In the genomic region with DNA sequence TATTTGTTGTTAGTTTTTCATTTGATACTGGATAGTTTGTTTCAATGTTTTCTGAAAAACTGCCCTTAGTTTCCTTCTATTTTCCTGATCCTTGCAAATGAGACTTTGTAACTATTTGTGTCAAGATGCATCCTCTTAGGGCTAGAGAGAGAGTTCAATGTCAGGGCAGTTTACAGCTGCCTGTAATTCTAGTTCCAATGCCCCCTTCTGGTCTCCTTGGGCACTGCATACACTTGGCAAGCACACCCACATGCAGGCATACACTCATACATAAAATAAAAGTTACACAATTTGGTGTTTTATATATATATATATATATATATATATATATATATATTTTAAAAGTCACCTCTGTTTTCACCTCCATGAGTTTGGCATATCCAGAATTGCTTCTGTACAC, we compare ENCODE assay signal across 21 mouse cellular contexts. TPM values are rescaled to one million over a fixed set of nuclear protein-coding genes. Genes with fewer than 3 reads are reported as not detected.
A peak's percentile ranks its signal among the peaks of the same experiment; 100 is the strongest.
DNase-seq lines count a peak whose midpoint lies in the region; ATAC-seq and TF ChIP-seq lines count a peak whose summit lies in the region.
"Had no signal": no experiment of that assay in that cellular context is flagged by ENCODE, and none has a peak within 500 bp of the region (broad histone marks: within the 10 kb centered on the region; RNA-seq: fewer than 3 reads in every experiment).

No protein-coding gene starts in this region.

- H3K4me3 ChIP-seq in heart, postnatal 0 days (ENCODE audit: low read depth, low read length) = no peak overlapping the region
- H3K4me3 ChIP-seq in heart, embryonic 11.5 days (ENCODE audit: low read depth, low read length) = no peak overlapping the region
- H3K4me3 ChIP-seq in liver, postnatal 0 days (ENCODE audit: low read depth, low read length) = no peak overlapping the region
- no peak overlapping the region for H3K4me3 ChIP-seq in liver, embryonic 12.5 days
- no peak overlapping the region for H3K4me3 ChIP-seq in MEL (ENCODE audit: control insufficient read depth in 1 of 2, insufficient read depth in 1 of 2, low read depth in 2 of 2, low read length in 2 of 2)
- H3K4me3 ChIP-seq: embryonic facial prominence, embryonic 12.5 days had no signal

- no peak overlapping the region for H3K4me2 ChIP-seq in heart, postnatal 0 days (ENCODE audit: low read depth, low read length)
- no peak overlapping the region for H3K4me2 ChIP-seq in heart, embryonic 11.5 days
- no peak overlapping the region for H3K4me2 ChIP-seq in liver, postnatal 0 days (ENCODE audit: low read depth, low read length)
- no peak overlapping the region for H3K4me2 ChIP-seq in liver, embryonic 12.5 days
- H3K4me2 ChIP-seq: embryonic facial prominence, embryonic 12.5 days; hindbrain, embryonic 14.5 days had no signal

- no peak for TF ChIP-seq EP300 in heart, postnatal 0 days (IDR thresholded peaks at IDR 0.05; ENCODE audit: low read depth)
- no peak for TF ChIP-seq EP300 in liver, postnatal 0 days (IDR thresholded peaks at IDR 0.05; ENCODE audit: low read depth)
- no peak for TF ChIP-seq EP300 in MEL (IDR thresholded peaks at IDR 0.05; ENCODE audit: low read depth in 1 of 2, low read length in 2 of 2)

- DNase-seq in heart, postnatal 0 days (ENCODE audit: low spot score) = no peak
- DNase-seq in liver, postnatal 0 days = no peak
- DNase-seq in MEL (ENCODE audit: low read depth, low spot score) (peak; percentile 58), MN1 (ENCODE audit: low spot score) (no peak)
- peak; percentile 47 for DNase-seq in naive thymus-derived CD4-positive, alpha-beta T cell, adult 2 months (ENCODE audit: low read depth)
- DNase-seq in Muller cell, postnatal 12 days (ENCODE audit: inconsistent ontology term) = no peak
- DNase-seq: cerebellum, adult 11-12 months; cerebellum, postnatal 36 days; gastrocnemius, postnatal 36 days; lung, postnatal 10 days; right cerebral cortex, postnatal 4 days; thymus, adult 2 months had no signal

- TF ChIP-seq RAD21 in MEL (IDR thresholded peaks at IDR 0.05; ENCODE audit: low read depth, low read length) = peak; percentile 5

- ATAC-seq in heart, postnatal 0 days (ENCODE audit: insufficient read depth, low read depth) = no peak
- ATAC-seq in heart, embryonic 11.5 days (replicated peaks; ENCODE audit: insufficient number of reproducible peaks, low FRiP score, low TSS enrichment) = no peak
- no peak for ATAC-seq in liver, postnatal 0 days
- ATAC-seq in liver, embryonic 12.5 days = no peak
- ATAC-seq: activated CD4-positive, CD25-positive, alpha-beta regulatory T cell, adult 4 months had no signal

- no peaks in the 10 kb centered on the region for H3K36me3 ChIP-seq in heart, postnatal 0 days (replicated peaks; ENCODE audit: control insufficient read depth, insufficient read depth, low read length)
- H3K36me3 ChIP-seq in heart, embryonic 11.5 days (ENCODE audit: control insufficient read depth, insufficient read depth, low read length) = no peaks in the 10 kb centered on the region
- H3K36me3 ChIP-seq in liver, postnatal 0 days (replicated peaks; ENCODE audit: insufficient read depth, low read length) = no peaks in the 10 kb centered on the region
- no peaks in the 10 kb centered on the region for H3K36me3 ChIP-seq in liver, embryonic 12.5 days
- peaks cover 0 to 5% of the 10 kb centered on the region in 2 experiments; a peak in 2 of 4 replicates for H3K36me3 ChIP-seq in MEL (ENCODE audit: control insufficient read depth in 1 of 2, insufficient read depth in 2 of 2, low read length in 2 of 2)
- H3K36me3 ChIP-seq: embryonic facial prominence, embryonic 12.5 days had no signal

- H3K79me2 ChIP-seq in MEL (ENCODE audit: control insufficient read depth, insufficient read depth, low read length, poor library complexity) = peaks cover 7% of the 10 kb centered on the region

- no peaks in the 10 kb centered on the region for H3K9me3 ChIP-seq in heart, postnatal 0 days (replicated peaks; ENCODE audit: control insufficient read depth, low read length)
- H3K9me3 ChIP-seq in heart, embryonic 11.5 days (replicated peaks; ENCODE audit: control insufficient read depth, low read length) = no peaks in the 10 kb centered on the region
- H3K9me3 ChIP-seq in liver, postnatal 0 days (ENCODE audit: low read length) = no peaks in the 10 kb centered on the region
- H3K9me3 ChIP-seq in liver, embryonic 12.5 days (replicated peaks) = no peaks in the 10 kb centered on the region
- H3K9me3 ChIP-seq in MEL (replicated peaks; ENCODE audit: insufficient read depth, low read length) = no peaks in the 10 kb centered on the region
- H3K9me3 ChIP-seq: embryonic facial prominence, embryonic 12.5 days had no signal

- H3K4me1 ChIP-seq in heart, postnatal 0 days (ENCODE audit: control insufficient read depth, insufficient read depth) = peaks cover 3% of the 10 kb centered on the region; the same call in 1 of the 2 replicates
- H3K4me1 ChIP-seq in heart, embryonic 11.5 days (ENCODE audit: control insufficient read depth, insufficient read depth, low read length) = no peaks in the 10 kb centered on the region
- H3K4me1 ChIP-seq in liver, postnatal 0 days (ENCODE audit: insufficient read depth) = peaks cover 8% of the 10 kb centered on the region
- H3K4me1 ChIP-seq in liver, embryonic 12.5 days = peaks cover 17% of the 10 kb centered on the region
- peaks cover 0 to 3% of the 10 kb centered on the region in 2 experiments; a peak in 1 of 4 replicates for H3K4me1 ChIP-seq in MEL (ENCODE audit: control insufficient read depth in 1 of 2, insufficient read depth in 2 of 2, low read length in 2 of 2)
- H3K4me1 ChIP-seq: embryonic facial prominence, embryonic 12.5 days had no signal

- TF ChIP-seq POLR2A in MEL (IDR thresholded peaks at IDR 0.05; ENCODE audit: control insufficient read depth in 1 of 2, insufficient read depth in 1 of 2, low read depth in 1 of 2, low read length in 2 of 2, poor library complexity in 1 of 2) = no peak

- H3K9ac ChIP-seq in heart, postnatal 0 days (replicated peaks; ENCODE audit: low read depth, low read length) = no peak overlapping the region
- no peak overlapping the region for H3K9ac ChIP-seq in heart, embryonic 11.5 days (ENCODE audit: low read depth, low read length)
- no peak overlapping the region for H3K9ac ChIP-seq in liver, postnatal 0 days (replicated peaks)
- no peak overlapping the region for H3K9ac ChIP-seq in liver, embryonic 12.5 days
- no peak overlapping the region for H3K9ac ChIP-seq in MEL (ENCODE audit: control insufficient read depth, low read depth, low read length, poor library complexity, severe bottlenecking)
- H3K9ac ChIP-seq: embryonic facial prominence, embryonic 12.5 days; hindbrain, embryonic 14.5 days had no signal

- TF ChIP-seq CTCF in heart, postnatal 0 days (IDR thresholded peaks at IDR 0.05; ENCODE audit: low read depth) = 0 out of 2 replicates have a peak, but pooled peaks have one; percentile 4
- TF ChIP-seq CTCF in liver, postnatal 0 days (IDR thresholded peaks at IDR 0.05; ENCODE audit: low read depth) = peak; percentile 36
- peak; percentile 29 to 44 (median 35); a peak in 4 of 6 replicates for TF ChIP-seq CTCF in MEL (IDR thresholded peaks at IDR 0.05 in 2 of 3, conservative IDR thresholded peaks at IDR 0.05 in 1 of 3; ENCODE audit: control insufficient read depth in 1 of 3, insufficient read depth in 1 of 3, low read depth in 2 of 3, low read length in 3 of 3, poor library complexity in 1 of 3, severe bottlenecking in 1 of 3)

- no peaks in the 10 kb centered on the region for H3K27me3 ChIP-seq in heart, postnatal 0 days (ENCODE audit: control insufficient read depth, insufficient read depth, low read length)
- no peaks in the 10 kb centered on the region for H3K27me3 ChIP-seq in heart, embryonic 11.5 days (ENCODE audit: control insufficient read depth, insufficient read depth, low read length)
- H3K27me3 ChIP-seq in liver, postnatal 0 days (ENCODE audit: insufficient read depth, low read length) = no peaks in the 10 kb centered on the region
- H3K27me3 ChIP-seq in liver, embryonic 12.5 days (replicated peaks) = no peaks in the 10 kb centered on the region; the same call in 1 of the 2 replicates
- peaks cover 0 to 4% of the 10 kb centered on the region in 2 experiments; a peak in 1 of 4 replicates for H3K27me3 ChIP-seq in MEL (ENCODE audit: control insufficient read depth in 1 of 2, insufficient read depth in 2 of 2, low read length in 2 of 2)
- H3K27me3 ChIP-seq: embryonic facial prominence, embryonic 12.5 days had no signal

- H3K27ac ChIP-seq in heart, postnatal 0 days (ENCODE audit: low read depth) = no peak overlapping the region
- H3K27ac ChIP-seq in heart, embryonic 11.5 days (ENCODE audit: low read depth, low read length) = no peak overlapping the region
- no peak overlapping the region for H3K27ac ChIP-seq in liver, postnatal 0 days (ENCODE audit: low read depth)
- no peak overlapping the region for H3K27ac ChIP-seq in liver, embryonic 12.5 days
- no peak overlapping the region for H3K27ac ChIP-seq in MEL (ENCODE audit: control insufficient read depth, low read depth, low read length)
- H3K27ac ChIP-seq: embryonic facial prominence, embryonic 12.5 days; hindbrain, embryonic 14.5 days had no signal

RNA-seq across cellular contexts. Expression of a gene that starts 4.2 kb away (rescaled TPM):
- 36.2 and 41.7 TPM in 2 replicates for total RNA-seq in heart, postnatal 0 days (2014; rRNA removed; ENCODE audit: low replicate concordance)
- polyA plus RNA-seq in heart, postnatal 0 days (2015; fragmentation: Nextera tagmentation; extraction: Ambion mirVana) = 143 and 158 TPM in 2 replicates
- polyA plus RNA-seq in heart, embryonic 11.5 days (2014; fragmentation: Nextera tagmentation; extraction: Ambion mirVana) = 117 and 145 TPM in 2 replicates
- 118 and 124 TPM in 2 replicates for polyA plus RNA-seq in liver, postnatal 0 days (2015; fragmentation: Nextera tagmentation; extraction: Ambion mirVana)
- polyA plus RNA-seq in liver, embryonic 12.5 days (2016; fragmentation: Nextera tagmentation; extraction: Ambion mirVana) = 258 and 270 TPM in 2 replicates
- 211 and 214 TPM in 2 replicates for total RNA-seq in MEL (2012; rRNA removed)
- polyA plus RNA-seq in MEL (2012; ENCODE audit: insufficient read depth in 1 of 2, insufficient read length in 2 of 2, low read depth in 1 of 2, low replicate concordance in 2 of 2, missing spikeins in 1 of 2) = 100 to 1,000 TPM; 498 to 928 TPM

RNA-seq across cellular contexts. Expression of a gene that starts 14.8 kb away (rescaled TPM):
- not detected in 2 replicates for total RNA-seq in heart, postnatal 0 days (2014; rRNA removed; ENCODE audit: low replicate concordance)
- 0.15 TPM in 1 of 2 replicates, not detected in the other for polyA plus RNA-seq in heart, postnatal 0 days (2015; fragmentation: Nextera tagmentation; extraction: Ambion mirVana)
- polyA plus RNA-seq in heart, embryonic 11.5 days (2014; fragmentation: Nextera tagmentation; extraction: Ambion mirVana) = not detected in 2 replicates
- not detected in 2 replicates for polyA plus RNA-seq in liver, postnatal 0 days (2015; fragmentation: Nextera tagmentation; extraction: Ambion mirVana)
- 0.16 TPM in 1 of 2 replicates, not detected in the other for polyA plus RNA-seq in liver, embryonic 12.5 days (2016; fragmentation: Nextera tagmentation; extraction: Ambion mirVana)
- total RNA-seq in MEL (2012; rRNA removed) = not detected in 2 replicates
- polyA plus RNA-seq in MEL (2012; ENCODE audit: insufficient read depth in 1 of 2, insufficient read length in 2 of 2, low read depth in 1 of 2, low replicate concordance in 2 of 2, missing spikeins in 1 of 2) = not detected
- total RNA-seq: gastrocnemius, postnatal 36 days; layer of hippocampus, adult 18-20 months; monocyte, adult 5-6 weeks had no signal
- polyA plus RNA-seq: activated CD4-positive, CD25-positive, alpha-beta regulatory T cell, adult 4 months; heart, embryonic 14.5 days; kidney, embryonic 14.5 days had no signal

RNA-seq across cellular contexts. Expression of a gene that starts 25.8 kb away (rescaled TPM):
- total RNA-seq in heart, postnatal 0 days (2014; rRNA removed; ENCODE audit: low replicate concordance) = 2.1 TPM in 1 of 2 replicates, not detected in the other
- polyA plus RNA-seq in heart, postnatal 0 days (2015; fragmentation: Nextera tagmentation; extraction: Ambion mirVana) = 0.27 and 0.36 TPM in 2 replicates
- polyA plus RNA-seq in heart, embryonic 11.5 days (2014; fragmentation: Nextera tagmentation; extraction: Ambion mirVana) = 0.63 and 0.77 TPM in 2 replicates
- polyA plus RNA-seq in liver, postnatal 0 days (2015; fragmentation: Nextera tagmentation; extraction: Ambion mirVana) = 63.7 and 70.1 TPM in 2 replicates
- polyA plus RNA-seq in liver, embryonic 12.5 days (2016; fragmentation: Nextera tagmentation; extraction: Ambion mirVana) = 6.3 TPM in 2 replicates
- total RNA-seq in MEL (2012; rRNA removed) = 11.2 and 13.7 TPM in 2 replicates
- 10 to 100 TPM in 1 of 2 experiments, not detected in 1; 16.8 TPM for polyA plus RNA-seq in MEL (2012; ENCODE audit: insufficient read depth in 1 of 2, insufficient read length in 2 of 2, low read depth in 1 of 2, low replicate concordance in 2 of 2, missing spikeins in 1 of 2)
- total RNA-seq: monocyte, adult 5-6 weeks had no signal

Comparison
In these comparisons a context has a peak if more than half of its experiments do, and no peak if none do; other contexts are left out.
1. DNase-seq: peak in MEL (single experiment) and naive thymus-derived CD4-positive, alpha-beta T cell, adult 2 months (single experiment); none in heart, postnatal 0 days (single experiment), liver, postnatal 0 days (single experiment), MN1 (single experiment) and Muller cell, postnatal 12 days (single experiment).
2. Peak in every context shown above with its lines, with median percentiles within 50 percentile points of each other: CTCF ChIP-seq.